Mouse (Mus musculus): ENCODE results near the gene Ehd4. TPM values are rescaled to one million over a fixed set of nuclear protein-coding genes. Genes with fewer than 3 reads are reported as not detected.

The Ehd4 gene
- total RNA-seq, 2 experiments from 2014 or later, result 44.5 to 48.7 TPM

Other genes starting within 250 kb of the Ehd4 start
- 10 to 100 TPM; 14.7 to 14.8 TPM for gene Mapkbp1, start 181.9 kb downstream of the Ehd4 start, total RNA-seq (2021)
- gene Jmjd7, start 127.1 kb downstream of the Ehd4 start, total RNA-seq (2021), result 1 to 10 TPM; 7.1 to 9.1 TPM
- gene Gm28042, start 127.1 kb downstream of the Ehd4 start, total RNA-seq (2021), result under 1 TPM; 0.72 to 0.89 TPM
- gene Pla2g4b, start 121.2 kb downstream of the Ehd4 start, total RNA-seq (2021), result 1 to 10 TPM; 1.9 to 2.3 TPM
- gene Pla2g4e, start 90.7 kb upstream of the Ehd4 start, total RNA-seq (2021), result under 1 TPM; 0.13 to 0.20 TPM
- under 1 TPM in 1 of 2 experiments, not detected in 1; 0.07 TPM for gene Pla2g4d, start 134.6 kb upstream of the Ehd4 start, total RNA-seq (2021)
- gene Pla2g4f, start 159.6 kb upstream of the Ehd4 start, total RNA-seq (2021), result not detected
- 10 to 100 TPM; 43.2 to 52.8 TPM for gene Vps39, start 198.5 kb upstream of the Ehd4 start, total RNA-seq (2021)
- 10 to 100 TPM; 25.9 to 37.3 TPM for gene Ganc, start 249.3 kb upstream of the Ehd4 start, total RNA-seq (2021)
- gene Tmem87a, start 249.5 kb upstream of the Ehd4 start, total RNA-seq (2021), result 10 to 100 TPM; 42.0 to 49.9 TPM

Measured in adrenal gland, postnatal 36 days (tissue).